16 mouse cellular contexts compared by ENCODE assay signal in the genomic region with DNA sequence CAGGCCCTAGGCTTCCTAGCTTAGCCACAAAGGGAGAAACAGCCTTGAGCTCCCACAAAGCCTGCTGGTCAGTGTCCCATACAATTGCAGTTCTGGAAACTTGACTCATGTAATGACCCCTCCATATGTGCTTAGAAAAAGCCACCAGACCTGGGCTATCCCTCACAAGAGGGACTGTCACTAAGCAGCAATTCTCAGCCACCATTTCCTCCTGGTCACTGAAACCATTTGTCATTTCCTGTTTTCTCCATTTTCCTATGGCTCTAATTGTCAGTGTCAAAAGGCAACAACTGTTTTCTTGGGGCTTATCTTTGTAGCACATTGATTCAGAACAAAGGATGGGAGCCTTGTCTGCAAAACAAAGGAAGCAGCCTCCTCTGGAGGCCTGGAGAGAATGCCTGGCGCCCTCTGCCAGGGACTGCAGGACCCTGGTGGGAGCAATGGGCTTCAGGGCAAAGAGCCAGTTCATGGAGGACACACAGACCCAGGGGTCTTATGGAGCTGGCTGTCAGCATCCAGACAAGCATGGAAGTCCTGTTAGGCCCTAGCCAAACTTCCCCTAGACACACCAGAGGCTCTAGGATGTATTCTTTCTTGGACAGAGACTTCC.
DNase-seq lines count a peak whose midpoint lies in the region; ATAC-seq lines count a peak whose summit lies in the region.
"Had no signal": no experiment of that assay in that cellular context is flagged by ENCODE, and none has a peak within 500 bp of the region (broad histone marks: within the 10 kb centered on the region; RNA-seq: fewer than 3 reads in every experiment).

No protein-coding gene starts in this region.

- H3K4me2 ChIP-seq in heart, embryonic 14.5 days (ENCODE audit: low read length) = no peak overlapping the region
- no peak overlapping the region for H3K4me2 ChIP-seq in forebrain, embryonic 11.5 days (ENCODE audit: low read depth, low read length, severe bottlenecking)
- H3K4me2 ChIP-seq: embryonic facial prominence, embryonic 15.5 days; forebrain, embryonic 13.5 days; limb, embryonic 12.5 days; midbrain, embryonic 15.5 days; neural tube, embryonic 13.5 days had no signal

- H3K4me1 ChIP-seq in heart, embryonic 14.5 days (ENCODE audit: control insufficient read depth in 2 of 2, insufficient read depth in 2 of 2, low read length in 2 of 2) = no peaks in the 10 kb centered on the region; a peak in 1 of 4 replicates
- H3K4me1 ChIP-seq in forebrain, embryonic 11.5 days (replicated peaks; ENCODE audit: control insufficient read depth, insufficient read depth, low read length) = no peaks in the 10 kb centered on the region
- H3K4me1 ChIP-seq: embryonic facial prominence, embryonic 15.5 days; forebrain, embryonic 13.5 days; limb, embryonic 12.5 days; midbrain, embryonic 15.5 days; neural tube, embryonic 13.5 days had no signal

- no peak; the same call in 1 of the 2 replicates for ATAC-seq in heart, embryonic 14.5 days (ENCODE audit: insufficient number of reproducible peaks, insufficient read depth, low FRiP score, low read depth)
- no peak for ATAC-seq in forebrain, embryonic 11.5 days (replicated peaks; ENCODE audit: low FRiP score)
- ATAC-seq: forebrain, embryonic 13.5 days; midbrain, embryonic 15.5 days had no signal

- DNase-seq in cerebellum, postnatal 10 days = peak; percentile 24 to 57
- no peak for DNase-seq in cerebellum, adult 18-20 months
- DNase-seq in left cerebral cortex, postnatal 4 days = peak; percentile 3
- DNase-seq in left cerebral cortex, adult 8-10 months (ENCODE audit: low spot score in 2 of 2) = no peak
- DNase-seq in lung, postnatal 25 days (ENCODE audit: low spot score) = peak; percentile 14
- DNase-seq in forebrain, embryonic 11.5 days (ENCODE audit: low spot score) = no peak
- DNase-seq in right cerebral cortex, postnatal 14 days = no peak
- DNase-seq: adrenal gland, adult 2 months; layer of hippocampus, postnatal 36 days had no signal

- H3K9me3 ChIP-seq in heart, embryonic 14.5 days (ENCODE audit: control insufficient read depth, low read length) = no peaks in the 10 kb centered on the region
- H3K9me3 ChIP-seq in forebrain, embryonic 11.5 days (ENCODE audit: control insufficient read depth, low read length) = no peaks in the 10 kb centered on the region
- H3K9me3 ChIP-seq: embryonic facial prominence, embryonic 15.5 days; forebrain, embryonic 13.5 days; limb, embryonic 12.5 days; midbrain, embryonic 15.5 days; neural tube, embryonic 13.5 days had no signal

- intact Hi-C loops in left cerebral cortex, postnatal 4 days (cut with DNase I) = no loop called here

- H3K4me3 ChIP-seq in heart, embryonic 14.5 days (ENCODE audit: control insufficient read depth in 1 of 2, insufficient read depth in 1 of 2, low read depth in 1 of 2, low read length in 2 of 2) = no peak overlapping the region
- no peak overlapping the region for H3K4me3 ChIP-seq in forebrain, embryonic 11.5 days (ENCODE audit: low read depth, low read length)
- H3K4me3 ChIP-seq: embryonic facial prominence, embryonic 15.5 days; forebrain, embryonic 13.5 days; limb, embryonic 12.5 days; midbrain, embryonic 15.5 days; neural tube, embryonic 13.5 days had no signal

- WGBS in heart, embryonic 14.5 days = 38% methylated on average over 1 of the region's 1 CpGs
- 31% methylated on average over 1 of the region's 1 CpGs for WGBS in forebrain, embryonic 11.5 days

- H3K9ac ChIP-seq in heart, embryonic 14.5 days (ENCODE audit: low read length) = no peak overlapping the region
- no peak overlapping the region for H3K9ac ChIP-seq in forebrain, embryonic 11.5 days (ENCODE audit: low read length)
- H3K9ac ChIP-seq: embryonic facial prominence, embryonic 15.5 days; forebrain, embryonic 13.5 days; limb, embryonic 12.5 days; midbrain, embryonic 15.5 days; neural tube, embryonic 13.5 days had no signal

- H3K36me3 ChIP-seq in heart, embryonic 14.5 days (ENCODE audit: control insufficient read depth, insufficient read depth, low read length) = no peaks in the 10 kb centered on the region
- H3K36me3 ChIP-seq in forebrain, embryonic 11.5 days (ENCODE audit: control insufficient read depth, insufficient read depth, low read length) = no peaks in the 10 kb centered on the region
- H3K36me3 ChIP-seq: embryonic facial prominence, embryonic 15.5 days; limb, embryonic 12.5 days; midbrain, embryonic 15.5 days had no signal

- H3K27me3 ChIP-seq in heart, embryonic 14.5 days (ENCODE audit: control insufficient read depth, insufficient read depth, low read length) = no peaks in the 10 kb centered on the region
- no peaks in the 10 kb centered on the region for H3K27me3 ChIP-seq in forebrain, embryonic 11.5 days (ENCODE audit: control insufficient read depth, insufficient read depth, low read length)
- H3K27me3 ChIP-seq: forebrain, embryonic 13.5 days; midbrain, embryonic 15.5 days; neural tube, embryonic 13.5 days had no signal

- peak overlapping the region; percentile 27 to 37; a peak in 2 of 4 replicates for H3K27ac ChIP-seq in heart, embryonic 14.5 days (replicated peaks in 1 of 2; ENCODE audit: control insufficient read depth in 1 of 2, insufficient read depth in 1 of 2, low read depth in 2 of 2, low read length in 2 of 2)
- no peak overlapping the region for H3K27ac ChIP-seq in forebrain, embryonic 11.5 days (ENCODE audit: low read depth, low read length)
- H3K27ac ChIP-seq: embryonic facial prominence, embryonic 15.5 days; forebrain, embryonic 13.5 days; limb, embryonic 12.5 days; midbrain, embryonic 15.5 days; neural tube, embryonic 13.5 days; stomach, postnatal 0 days had no signal

Comparison
In these comparisons a context has a peak if more than half of its experiments do, and no peak if none do; other contexts are left out.
1. DNase-seq: peak in cerebellum, postnatal 10 days (2 of 2), left cerebral cortex, postnatal 4 days (single experiment) and lung, postnatal 25 days (single experiment); none in cerebellum, adult 18-20 months (0 of 2), left cerebral cortex, adult 8-10 months (0 of 2), forebrain, embryonic 11.5 days (single experiment) and right cerebral cortex, postnatal 14 days (single experiment).